Mouse (Mus musculus) neural tube, embryonic 12.5 days (tissue): Measurements from ENCODE around the gene H3f3b. TPM values are rescaled to one million over a fixed set of nuclear protein-coding genes. Genes with fewer than 3 reads are reported as not detected.

Experiments used
- ATAC-seq: fragments of 200-750 bp; cut with Nextera tagmentation; 2 replicates; pipeline ENCODE4 v1.8.0; 2017; ENCODE audit warnings: low read depth, mild to moderate bottlenecking, moderate TSS enrichment, moderate library complexity; ENCODE audit not compliant: low FRiP score
- H3K27ac ChIP-seq: fragments of 300-500 bp; sonication (generic); 2 replicates; pipeline ENCODE4 v1.5.1; 2016
- H3K27me3 ChIP-seq: fragments of 300-500 bp; sonication (generic); replicated peaks from 2 replicates; pipeline ENCODE4 v1.6.1; 2016; ENCODE audit warnings: mild to moderate bottlenecking
- H3K36me3 ChIP-seq: fragments of 300-500 bp; sonication (generic); 2 replicates; pipeline ENCODE4 v1.6.1; 2016; ENCODE audit warnings: mild to moderate bottlenecking
- H3K4me1 ChIP-seq: fragments of 300-500 bp; sonication (generic); 2 replicates; pipeline ENCODE4 v1.6.1; 2016
- H3K4me2 ChIP-seq: fragments of 300-500 bp; sonication (generic); replicated peaks from 2 replicates; pipeline ENCODE4 v1.6.1; 2016; ENCODE audit warnings: mild to moderate bottlenecking
- H3K4me3 ChIP-seq: fragments of 300-500 bp; sonication (generic); 2 replicates; pipeline ENCODE4 v1.5.1; 2016
- H3K9ac ChIP-seq: fragments of 300-500 bp; sonication (generic); 2 replicates; pipeline ENCODE4 v1.6.1; 2016; ENCODE audit warnings: mild to moderate bottlenecking
- H3K9me3 ChIP-seq: fragments of 300-500 bp; sonication (generic); 2 replicates; pipeline ENCODE4 v1.6.1; 2016; ENCODE audit warnings: mild to moderate bottlenecking
- WGBS: fragments of 180-500 bp; shearing (Covaris S2); methylation state at CpG from one replicate; pipeline ENCODE4 v1.1.7; 2016; 5-methylcytosine and 5-hydroxymethylcytosine counted together
- polyA plus RNA-seq: library from polyadenylated mRNA; unstranded; fragments of >200 nt; fragmentation: Nextera tagmentation; extraction: Ambion mirVana; gene quantifications from 2 replicates; pipeline ENCODE4 v1.2.1, GENCODE M21; 2016

Gene H3f3b
- polyA plus RNA-seq, 1 experiment from 2014 or later = 2,115 TPM

DNA sequence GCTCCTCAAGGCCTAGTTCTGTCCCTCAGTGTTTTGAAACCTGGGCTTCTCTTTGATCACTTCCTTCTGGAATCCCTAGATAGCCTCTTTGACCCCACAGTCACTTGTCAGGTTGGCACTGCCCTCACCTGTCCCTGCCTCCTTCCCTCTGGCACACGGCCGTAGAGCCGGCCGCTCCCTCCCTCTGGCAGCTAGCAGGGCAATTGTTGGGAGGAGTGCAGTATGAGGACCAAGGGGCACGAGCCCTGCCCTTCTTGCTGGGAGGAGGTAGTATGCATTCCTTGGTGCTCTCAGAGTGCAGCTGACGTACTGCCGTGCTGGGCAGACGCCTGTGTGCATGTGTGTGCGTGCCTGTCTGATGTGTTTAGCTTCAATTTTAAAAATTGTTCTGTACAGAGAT lies 32.8 kb upstream of the H3f3b start:
- Histone ChIP-seq H3K9ac (no peak overlapping the region), H3K4me3 (no peak overlapping the region)

DNA sequence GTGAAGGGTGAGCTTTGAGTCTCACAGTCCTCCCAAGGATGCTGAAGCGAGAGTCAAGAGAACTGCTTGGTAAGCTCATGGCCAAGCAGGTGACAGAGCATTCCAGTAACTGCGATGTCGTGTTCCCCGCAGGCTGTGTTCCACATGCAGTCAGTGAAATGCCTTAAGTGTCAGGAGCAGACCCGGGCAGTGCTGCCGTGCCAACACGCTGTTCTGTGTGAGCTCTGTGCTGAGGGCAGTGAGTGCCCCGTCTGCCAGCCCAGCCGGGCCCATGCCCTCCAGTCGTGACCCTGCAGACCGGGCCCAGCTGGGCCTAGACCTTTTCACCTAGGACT lies 31.9 kb upstream of the H3f3b start:
- Histone ChIP-seq H3K4me3 (no peak overlapping the region), H3K9ac (no peak overlapping the region), H3K27ac (no peak overlapping the region), H3K9me3 (no peaks in the 10 kb centered on the region), H3K4me1 (no peaks in the 10 kb centered on the region), H3K4me2 (no peak overlapping the region), H3K36me3 (peaks cover 84% of the 10 kb centered on the region), H3K27me3 (no peaks in the 10 kb centered on the region)
- WGBS = 92% methylated on average over 11 of the region's 11 CpGs
- ATAC-seq = no peak

More for the DNA sequence above, 32.8 kb upstream of the H3f3b start:
- Histone ChIP-seq H3K27ac (no peak overlapping the region), H3K9me3 (no peaks in the 10 kb centered on the region), H3K36me3 (peaks cover 74% of the 10 kb centered on the region), H3K4me2 (no peak overlapping the region), H3K27me3 (no peaks in the 10 kb centered on the region), H3K4me1 (no peaks in the 10 kb centered on the region)
- WGBS = 93% methylated on average over 9 of the region's 9 CpGs
- no peak for ATAC-seq

GRCm38 (mm10) chr11:116058868-116059690 lies 31.3 kb upstream of the H3f3b start:
- ATAC-seq = no peak
- WGBS = 96% methylated on average over 17 of the region's 17 CpGs
- no peak overlapping the region for H3K4me2 ChIP-seq
- no peaks in the 10 kb centered on the region for H3K4me1 ChIP-seq
- H3K27ac ChIP-seq = no peak overlapping the region
- no peak overlapping the region for H3K4me3 ChIP-seq
- no peak overlapping the region for H3K9ac ChIP-seq
- peaks cover 90% of the 10 kb centered on the region for H3K36me3 ChIP-seq
- H3K9me3 ChIP-seq = no peaks in the 10 kb centered on the region
- no peaks in the 10 kb centered on the region for H3K27me3 ChIP-seq

DNA sequence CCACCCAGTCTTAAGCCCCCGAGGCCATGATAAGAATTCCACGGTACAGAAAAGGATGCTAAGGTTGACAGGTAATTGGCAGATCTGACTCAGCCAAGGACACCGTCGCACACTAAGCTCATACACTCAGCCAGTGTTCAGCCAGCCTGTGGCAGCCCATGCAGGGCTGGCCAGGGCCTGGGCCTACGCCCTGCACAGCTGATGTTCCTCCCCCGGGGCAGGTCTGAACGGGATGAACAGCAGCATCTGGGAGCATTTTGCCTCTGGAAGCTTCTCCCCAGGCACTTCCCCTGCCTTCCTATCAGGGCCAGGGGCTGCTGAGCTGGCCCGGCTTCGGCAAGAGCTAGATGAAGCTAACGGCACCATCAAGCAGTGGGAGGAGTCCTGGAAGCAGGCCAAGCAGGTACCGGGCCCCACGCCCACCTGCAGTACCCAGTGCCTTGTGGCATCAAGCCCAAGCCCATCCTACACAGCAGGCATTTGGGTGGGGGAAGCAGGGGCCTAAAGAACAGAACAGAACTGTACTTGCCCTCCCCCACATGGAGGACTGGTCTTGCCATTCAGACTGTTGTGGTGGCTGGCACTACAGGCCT lies 30.4 kb upstream of the H3f3b start:
- H3K9me3 ChIP-seq = no peaks in the 10 kb centered on the region
- no peak overlapping the region for H3K4me2 ChIP-seq
- no peaks in the 10 kb centered on the region for H3K27me3 ChIP-seq
- WGBS = 90% methylated on average over 12 of the region's 12 CpGs
- H3K27ac ChIP-seq = no peak overlapping the region
- no peak overlapping the region for H3K9ac ChIP-seq
- no peak for ATAC-seq
- peaks cover 95% of the 10 kb centered on the region for H3K36me3 ChIP-seq
- no peak overlapping the region for H3K4me3 ChIP-seq
- no peaks in the 10 kb centered on the region for H3K4me1 ChIP-seq

- Histone ChIP-seq H3K4me1 (no peaks in the 10 kb centered on the region), H3K4me2 (no peak overlapping the region), H3K9ac (no peak overlapping the region), H3K27me3 (no peaks in the 10 kb centered on the region), H3K27ac (no peak overlapping the region), H3K4me3 (no peak overlapping the region), H3K9me3 (no peaks in the 10 kb centered on the region), H3K36me3 (peaks cover 98% of the 10 kb centered on the region)
- ATAC-seq = no peak
- 93% methylated on average over 4 of the region's 4 CpGs for WGBS
Measured at GRCm38 (mm10) chr11:116057237-116057881, 29.6 kb upstream of the H3f3b start.

DNA sequence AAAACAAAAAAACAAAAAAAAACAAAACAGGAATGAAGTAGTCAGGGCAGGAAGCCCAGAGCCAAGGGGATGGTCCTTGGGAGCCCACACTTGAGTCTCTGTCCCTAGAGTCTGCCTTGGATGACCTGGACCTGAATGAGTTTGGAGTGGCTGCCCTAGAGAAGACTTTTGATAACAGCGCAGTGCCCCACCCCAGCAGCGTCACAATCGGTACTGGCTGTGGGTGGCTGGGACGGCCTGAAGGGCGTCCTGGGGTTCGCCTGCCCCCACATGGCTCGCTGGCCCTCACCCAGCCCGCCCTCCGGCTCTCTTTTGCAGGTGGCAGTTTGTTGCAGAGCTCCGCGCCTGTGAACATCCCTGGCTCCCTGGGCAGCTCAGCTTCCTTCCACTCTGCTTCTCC lies 28.1 kb upstream of the H3f3b start:
- WGBS = 93% methylated on average over 11 of the region's 11 CpGs
- Histone ChIP-seq H3K27me3 (no peaks in the 10 kb centered on the region), H3K36me3 (peaks cover 99% of the 10 kb centered on the region), H3K9me3 (no peaks in the 10 kb centered on the region), H3K4me3 (no peak overlapping the region), H3K9ac (no peak overlapping the region), H3K4me1 (no peaks in the 10 kb centered on the region), H3K4me2 (no peak overlapping the region), H3K27ac (no peak overlapping the region)
- no peak for ATAC-seq

DNA sequence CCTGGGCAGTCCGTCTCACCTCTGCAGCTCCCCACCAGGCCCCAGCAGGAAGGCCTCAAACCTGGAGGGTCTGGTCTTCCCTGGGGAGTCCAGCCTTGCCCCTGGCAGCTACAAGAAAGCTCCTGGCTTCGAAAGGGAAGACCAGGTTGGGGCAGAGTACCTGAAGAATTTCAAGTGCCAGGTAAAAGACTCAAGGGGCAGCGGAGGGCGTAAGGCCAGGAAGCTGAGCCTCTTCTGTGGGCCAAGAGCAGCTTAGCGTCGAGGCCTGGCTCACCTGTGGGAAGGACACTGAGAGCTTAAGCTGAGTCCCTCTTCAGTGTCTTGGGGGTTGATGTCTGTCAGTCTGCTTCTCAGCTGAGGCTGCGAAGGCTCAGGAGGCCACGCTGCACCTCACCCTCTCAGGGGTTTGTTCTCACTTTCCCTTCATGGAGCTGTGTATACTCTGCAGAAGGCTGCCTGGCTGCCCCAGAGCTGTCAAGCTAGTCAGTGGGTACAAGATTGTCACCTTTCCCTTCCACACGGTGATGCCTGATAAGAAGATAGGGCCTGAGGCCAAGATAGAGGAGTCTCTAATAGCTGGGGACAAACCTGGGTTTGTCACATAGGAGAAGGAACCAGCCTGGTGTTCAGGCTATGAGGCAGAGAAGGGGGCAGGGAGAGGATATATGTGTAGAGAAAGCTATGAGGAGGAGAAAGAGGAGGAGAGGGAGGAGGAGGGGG lies 25.9 kb upstream of the H3f3b start:
- H3K36me3 ChIP-seq = peaks cover 99% of the 10 kb centered on the region
- 93% methylated on average over 9 of the region's 9 CpGs for WGBS
- H3K4me3 ChIP-seq = no peak overlapping the region
- no peak overlapping the region for H3K9ac ChIP-seq
- H3K9me3 ChIP-seq = no peaks in the 10 kb centered on the region
- H3K27me3 ChIP-seq = no peaks in the 10 kb centered on the region
- H3K27ac ChIP-seq = no peak overlapping the region
- H3K4me2 ChIP-seq = no peak overlapping the region
- H3K4me1 ChIP-seq = no peaks in the 10 kb centered on the region
- no peak for ATAC-seq

- Histone ChIP-seq H3K36me3 (peaks cover 96% of the 10 kb centered on the region), H3K9ac (no peak overlapping the region), H3K27me3 (no peaks in the 10 kb centered on the region)
Measured at GRCm38 (mm10) chr11:116050196-116050595, 22.4 kb upstream of the H3f3b start.

GRCm38 (mm10) chr11:116049610-116050009 lies 21.8 kb upstream of the H3f3b start:
- no peak overlapping the region for H3K4me3 ChIP-seq
- ATAC-seq = no peak
- H3K27me3 ChIP-seq = no peaks in the 10 kb centered on the region
- no peaks in the 10 kb centered on the region for H3K4me1 ChIP-seq
- no peak overlapping the region for H3K9ac ChIP-seq
- WGBS = 90% methylated on average over 2 of the region's 2 CpGs
- no peaks in the 10 kb centered on the region for H3K9me3 ChIP-seq
- H3K36me3 ChIP-seq = peaks cover 91% of the 10 kb centered on the region
- no peak overlapping the region for H3K27ac ChIP-seq
- H3K4me2 ChIP-seq = no peak overlapping the region

More at GRCm38 (mm10) chr11:116050196-116050595, 22.4 kb upstream of the H3f3b start:
- Histone ChIP-seq H3K9me3 (no peaks in the 10 kb centered on the region), H3K4me3 (no peak overlapping the region), H3K4me1 (no peaks in the 10 kb centered on the region), H3K27ac (no peak overlapping the region), H3K4me2 (no peak overlapping the region)
- WGBS = 90% methylated on average over 4 of the region's 4 CpGs
- ATAC-seq = no peak

- H3K9ac ChIP-seq = no peak overlapping the region
- H3K27me3 ChIP-seq = no peaks in the 10 kb centered on the region
- WGBS = 95% methylated on average over 6 of the region's 6 CpGs
- no peak for ATAC-seq
- H3K9me3 ChIP-seq = no peaks in the 10 kb centered on the region
- H3K4me2 ChIP-seq = no peak overlapping the region
- peaks cover 66% of the 10 kb centered on the region for H3K36me3 ChIP-seq
- H3K4me1 ChIP-seq = no peaks in the 10 kb centered on the region
- no peak overlapping the region for H3K27ac ChIP-seq
- no peak overlapping the region for H3K4me3 ChIP-seq
Measured at GRCm38 (mm10) chr11:116045173-116045572, 17.4 kb upstream of the H3f3b start.

- no peaks in the 10 kb centered on the region for H3K4me1 ChIP-seq
- H3K27me3 ChIP-seq = no peaks in the 10 kb centered on the region
- no peak overlapping the region for H3K27ac ChIP-seq
- peaks cover 61% of the 10 kb centered on the region for H3K36me3 ChIP-seq
- ATAC-seq = no peak
- no peak overlapping the region for H3K9ac ChIP-seq
- H3K9me3 ChIP-seq = no peaks in the 10 kb centered on the region
- WGBS = 92% methylated on average over 1 of the region's 1 CpGs
- no peak overlapping the region for H3K4me2 ChIP-seq
- H3K4me3 ChIP-seq = no peak overlapping the region
Measured at GRCm38 (mm10) chr11:116043286-116043685, 15.5 kb upstream of the H3f3b start.
